Mouse (Mus musculus) small intestine, adult 2 months (tissue): Measurements from ENCODE around the gene Ets1.

Experiments used
- CTCF ChIP-seq: fragments of 200-500 bp; IDR thresholded peaks from 2 replicates; pipeline ENCODE4 v1.5.1; 2012; ENCODE audit warnings: low read depth, mild to moderate bottlenecking, control low read depth, inconsistent platforms, low read length, moderate library complexity, mixed read lengths; ENCODE audit not compliant: insufficient replicate concordance, insufficient read length; ENCODE audit errors: extremely low read depth
- POLR2A ChIP-seq: fragments of 200-500 bp; IDR thresholded peaks from 2 replicates; pipeline ENCODE4 v1.6.1; 2012; ENCODE audit warnings: low read depth, mild to moderate bottlenecking, control low read depth, inconsistent platforms, low read length, moderate library complexity

- TF ChIP-seq POLR2A (no peak), CTCF (no peak)
Measured at GRCm38 (mm10) chr9:32648286-32648685, 12.3 kb downstream of the Ets1 start.
